Mouse (Mus musculus) heart, postnatal 14 days (tissue): ENCODE measurements around the gene Cyp2b10. TPM values are rescaled to one million over a fixed set of nuclear protein-coding genes. Genes with fewer than 3 reads are reported as not detected.
A peak's percentile ranks its signal among the peaks of the same experiment; 100 is the strongest.
"Not testable (repeated sequence)": the region's sequence is repeated elsewhere in the genome, so short reads cannot be mapped to it uniquely, and the experiment has no call there.

Experiments used
- DNase-seq, 2 experiments: peaks; one replicate each; pipeline ENCODE4 v3.0.0; 2021 to 2022
- intact Hi-C: fragments of 180-260 bp; cut with DNase I; formaldehyde crosslinking; loops from one replicate; pipeline ENCODE4 v1.15.1; 2025
- long read RNA-seq, 2 experiments: library from polyadenylated mRNA; stranded (forward); transcript quantifications; one replicate each; pipeline ENCODE4 v2.0.0; 2021
- total RNA-seq, 2 experiments: library from RNA; stranded (reverse); gene quantifications; 2 replicates each; pipeline ENCODE4 v1.2.3; 2021

The Cyp2b10 gene
- 1 to 10 TPM in 1 of 2 experiments, under 1 TPM in 1; 0.59 to 2.9 TPM for total RNA-seq
- long read RNA-seq, experiment 1, result 0 reads
- long read RNA-seq, experiment 2, partial matches to known transcripts, result 0 of 2 reads
- long read RNA-seq, experiment 2, other reads (novel, unspliced or antisense), result 1 of 2 reads

GRCm38 (mm10) chr7:25897411-25897810 lies at the start of gene Cyp2b10:
Gene Cyp2b10, plus strand, starts transcription at chr7:25897620.
- DNase-seq, result no peak
- intact Hi-C loops, result no loop called here

GRCm38 (mm10) chr7:25847722-25848443 lies 49.5 kb upstream of the Cyp2b10 start:
- intact Hi-C loops, result no loop called here
- DNase-seq, result peak; percentile 88 to 94

- intact Hi-C loops, result no loop called here
- DNase-seq, result peak in 1 of 2 experiments; percentile 14
Observed at GRCm38 (mm10) chr7:25848444-25848812, 49.0 kb upstream of the Cyp2b10 start.

GRCm38 (mm10) chr7:25855082-25855481 lies 42.3 kb upstream of the Cyp2b10 start:
- intact Hi-C loops, result no loop called here
- peak; percentile 70 to 80 for DNase-seq

- DNase-seq, result peak in 1 of 2 experiments; percentile 15
- intact Hi-C loops, result no loop called here
Observed at GRCm38 (mm10) chr7:25859962-25860870, 37.2 kb upstream of the Cyp2b10 start.

GRCm38 (mm10) chr7:25862365-25862764 lies 35.1 kb upstream of the Cyp2b10 start:
- intact Hi-C loops, result no loop called here

GRCm38 (mm10) chr7:25863756-25864155 lies 33.7 kb upstream of the Cyp2b10 start:
- intact Hi-C loops, result no loop called here
- DNase-seq, result peak in 1 of 2 experiments; percentile 16

More at GRCm38 (mm10) chr7:25862365-25862764, 35.1 kb upstream of the Cyp2b10 start:
- no peak for DNase-seq

- intact Hi-C loops, result no loop called here
- no peak for DNase-seq
Observed at GRCm38 (mm10) chr7:25864861-25865260, 32.6 kb upstream of the Cyp2b10 start.

GRCm38 (mm10) chr7:25869789-25870188 lies 27.6 kb upstream of the Cyp2b10 start:
- intact Hi-C loops, result no loop called here
- no peak for DNase-seq

- no peak for DNase-seq
- intact Hi-C loops, result no loop called here
Observed at GRCm38 (mm10) chr7:25872624-25873023, 24.8 kb upstream of the Cyp2b10 start.

GRCm38 (mm10) chr7:25878735-25879134 lies 18.7 kb upstream of the Cyp2b10 start:
- DNase-seq, result no peak
- intact Hi-C loops, result no loop called here

GRCm38 (mm10) chr7:25880721-25881120 lies 16.7 kb upstream of the Cyp2b10 start:
- intact Hi-C loops, DNase-seq: not testable (repeated sequence)

GRCm38 (mm10) chr7:25884272-25884671 lies 13.1 kb upstream of the Cyp2b10 start:
- no peak for DNase-seq
- intact Hi-C loops, result no loop called here

GRCm38 (mm10) chr7:25887758-25888157 lies 9.7 kb upstream of the Cyp2b10 start:
- intact Hi-C loops, result no loop called here

GRCm38 (mm10) chr7:25893159-25893558 lies 4.3 kb upstream of the Cyp2b10 start:
- DNase-seq, result no peak
- intact Hi-C loops, result no loop called here

More at GRCm38 (mm10) chr7:25887758-25888157, 9.7 kb upstream of the Cyp2b10 start:
- no peak for DNase-seq

- intact Hi-C loops, result no loop called here
- DNase-seq, result no peak
Observed at GRCm38 (mm10) chr7:25895162-25895561, 2.3 kb upstream of the Cyp2b10 start.

GRCm38 (mm10) chr7:25898064-25898463 lies 644 bp downstream of the Cyp2b10 start:
- DNase-seq, result no peak
- intact Hi-C loops, result no loop called here

GRCm38 (mm10) chr7:25902061-25902690 lies 4.8 kb downstream of the Cyp2b10 start:
- intact Hi-C loops, result no loop called here
- DNase-seq, result no peak

GRCm38 (mm10) chr7:25903156-25903555 lies 5.7 kb downstream of the Cyp2b10 start:
- intact Hi-C loops, result no loop called here
- peak in 1 of 2 experiments; percentile 7 for DNase-seq

- DNase-seq, result peak in 1 of 2 experiments; percentile 15
- intact Hi-C loops, result no loop called here
Observed at GRCm38 (mm10) chr7:25904066-25904465, 6.6 kb downstream of the Cyp2b10 start.

- intact Hi-C loops, result no loop called here
- no peak for DNase-seq
Observed at GRCm38 (mm10) chr7:25904489-25904888, 7.1 kb downstream of the Cyp2b10 start.
